Mouse (Mus musculus) testis, adult 2 months (tissue): ENCODE results near the gene Epha2.

ENCODE experiments used
- CTCF ChIP-seq: fragments of 200-500 bp; IDR thresholded peaks from 2 replicates; pipeline ENCODE4 v1.5.1; 2012; ENCODE audit warnings: low read depth, mild to moderate bottlenecking, inconsistent platforms, low read length, moderate library complexity; ENCODE audit not compliant: control insufficient read depth, insufficient read depth, insufficient replicate concordance
- POLR2A ChIP-seq: fragments of 200-500 bp; IDR thresholded peaks from 2 replicates; pipeline ENCODE4 v1.6.1; 2012; ENCODE audit warnings: low read depth, mild to moderate bottlenecking, inconsistent platforms, low read length, moderate library complexity; ENCODE audit not compliant: control insufficient read depth

DNA sequence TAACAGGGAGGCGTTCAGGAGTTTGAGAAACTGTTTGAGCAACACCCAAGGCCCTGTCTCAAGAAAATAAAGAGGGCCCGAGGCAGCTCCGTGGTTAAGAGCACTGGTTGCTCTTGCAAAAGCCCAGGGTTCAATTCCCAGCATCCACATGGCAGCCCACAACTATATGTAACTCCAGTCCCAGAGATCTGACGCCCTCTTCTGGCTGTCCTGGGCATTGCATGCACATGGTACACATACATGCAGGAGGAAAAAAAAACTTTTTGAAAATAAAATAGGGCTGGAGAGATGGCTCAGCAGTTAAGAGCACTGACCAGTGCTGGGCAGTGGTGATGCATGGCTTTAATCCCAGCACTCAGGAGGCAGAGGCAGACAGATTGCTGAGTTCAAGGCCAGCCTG lies 32.7 kb upstream of the Epha2 start:
- TF ChIP-seq POLR2A (no peak), CTCF (peak; percentile 71; the same call in 1 of the 2 replicates)
